Mouse (Mus musculus) adrenal gland, postnatal 10 days (tissue): ENCODE data around the gene Nthl1. TPM values are rescaled to one million over a fixed set of nuclear protein-coding genes. Genes with fewer than 3 reads are reported as not detected.
"Not testable (repeated sequence)": the region's sequence is repeated elsewhere in the genome, so short reads cannot be mapped to it uniquely, and the experiment has no call there.

ENCODE experiments used
- DNase-seq: peaks from one replicate; pipeline ENCODE4 v3.0.0; 2021; ENCODE audit warnings: mixed read lengths
- total RNA-seq, 2 experiments: library from RNA; stranded (reverse); gene quantifications; 2 replicates each; pipeline ENCODE4 v1.2.3; 2021

The Nthl1 gene
- total RNA-seq, 2 experiments from 2014 or later = 6.4 to 11.6 TPM

- peak; percentile 82 for DNase-seq
These were observed 17.7 kb downstream of the Nthl1 start, which contains the start of gene Slc9a3r2 for GRCm38 (mm10) chr17:24650070-24650616. TSS of gene Slc9a3r2 (minus strand) at chr17:24650327.

- DNase-seq = no peak
These were observed 18.3 kb downstream of the Nthl1 start for GRCm38 (mm10) chr17:24650766-24651165.

DNA sequence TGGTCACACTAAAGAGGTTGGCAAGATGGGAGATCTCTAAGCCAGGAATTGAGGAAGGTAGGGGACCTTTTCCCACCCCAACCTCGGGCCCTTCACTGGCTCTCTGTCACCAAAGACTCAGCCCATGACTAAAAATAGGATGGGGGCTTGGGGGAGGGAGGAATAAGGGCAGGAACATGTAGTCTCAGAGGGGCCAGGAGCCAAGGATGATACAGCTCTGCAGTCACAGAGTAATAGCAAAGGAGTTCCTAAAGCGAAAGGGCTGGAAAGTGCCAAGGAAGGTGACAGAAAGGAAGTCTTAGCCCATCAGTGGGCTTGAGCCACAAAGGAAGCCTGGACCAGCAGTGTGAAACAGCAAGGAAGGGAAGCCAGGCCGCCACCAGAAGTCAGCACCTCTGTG, 19.4 kb downstream of the Nthl1 start:
- no peak for DNase-seq

- DNase-seq = peak; percentile 86
These were observed 21.7 kb downstream of the Nthl1 start for GRCm38 (mm10) chr17:24653967-24654710.

DNA sequence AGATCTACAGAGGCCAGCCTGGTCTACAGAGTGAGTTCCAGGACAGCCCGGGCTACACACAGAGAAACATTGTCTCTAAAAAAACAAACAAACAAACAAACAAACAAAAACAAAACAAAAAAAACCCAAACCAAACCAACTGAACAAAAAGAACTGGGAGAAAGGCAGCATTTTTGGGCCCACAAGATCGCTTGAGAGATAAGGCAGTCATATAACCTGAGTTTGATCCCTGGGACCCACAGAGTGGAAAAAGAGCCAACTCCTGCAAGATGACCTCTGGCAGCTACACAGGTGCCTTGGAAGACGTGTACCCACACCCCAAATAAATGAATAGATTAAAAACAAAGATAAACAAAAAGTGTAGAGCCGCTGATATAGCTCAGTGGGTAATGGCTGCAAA, 22.5 kb downstream of the Nthl1 start:
- DNase-seq = no peak

DNA sequence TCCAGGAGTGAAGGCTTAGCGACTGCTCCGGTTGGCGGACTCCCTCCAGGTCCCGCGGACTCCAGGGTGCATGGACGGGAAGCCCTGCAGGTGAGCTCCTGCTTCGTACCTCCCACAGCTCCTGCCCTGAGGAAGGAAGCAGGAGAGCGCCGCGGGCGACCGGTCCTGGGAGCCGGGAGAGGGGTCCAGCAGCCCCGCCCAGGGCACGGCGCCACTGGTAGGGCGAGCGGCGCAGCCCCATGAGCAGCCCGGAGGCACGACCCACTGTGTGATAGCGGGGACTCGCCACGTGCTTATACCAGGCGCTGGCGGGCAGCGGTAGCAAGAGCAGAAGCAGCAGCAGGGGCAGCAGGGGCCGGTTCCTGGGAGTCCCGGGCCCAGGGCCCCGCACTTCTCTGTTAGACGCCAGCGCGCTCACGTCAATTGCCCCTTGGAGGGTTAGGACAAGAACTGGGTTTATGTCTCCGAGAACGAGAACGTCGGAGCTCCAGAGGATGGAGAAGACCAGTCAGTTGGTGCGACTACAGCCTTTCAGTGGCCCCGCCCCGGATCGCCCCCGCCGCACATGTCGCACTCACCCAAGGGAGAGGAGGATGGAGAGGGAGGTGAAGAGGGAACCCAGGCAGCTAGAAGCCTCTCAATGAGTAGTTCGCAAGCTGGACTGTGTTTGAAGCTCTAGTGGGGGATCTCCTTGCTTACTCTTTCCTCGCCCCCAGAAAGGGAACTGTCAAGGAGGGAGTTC, 25.7 kb downstream of the Nthl1 start, which contains the start of gene Npw:
Gene Npw (minus strand): TSS at position 441 of the 742 bp plus-strand sequence.
- DNase-seq = no peak

GRCm38 (mm10) chr17:24667011-24667410, 34.5 kb downstream of the Nthl1 start:
- DNase-seq = not testable (repeated sequence)

GRCm38 (mm10) chr17:24667416-24667815, 34.9 kb downstream of the Nthl1 start:
- peak; percentile 66 for DNase-seq

DNA sequence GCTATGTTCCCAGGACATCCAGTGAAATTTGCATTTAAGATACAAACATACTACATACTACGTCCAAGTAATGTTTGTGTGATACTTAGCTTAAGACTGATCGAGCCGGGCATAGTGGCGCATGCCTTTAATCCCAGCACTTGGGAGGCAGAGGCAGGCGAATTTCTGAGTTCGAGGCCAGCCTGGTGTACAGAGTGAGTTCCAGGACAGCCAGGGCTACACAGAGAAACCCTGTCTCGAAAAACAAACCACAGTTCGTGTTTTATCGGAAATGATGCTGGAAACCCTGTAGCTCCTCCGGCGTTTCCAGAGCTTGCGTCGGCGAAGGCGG, 36.7 kb downstream of the Nthl1 start:
- not testable (repeated sequence) for DNase-seq

- peak; percentile 98 for DNase-seq
These were observed 37.2 kb downstream of the Nthl1 start, which contains the start of gene Zfp598 for GRCm38 (mm10) chr17:24669545-24670245. TSS of gene Zfp598 (plus strand) at chr17:24669687.

- no peak for DNase-seq
These were observed 37.9 kb downstream of the Nthl1 start for GRCm38 (mm10) chr17:24670246-24670844.

DNA sequence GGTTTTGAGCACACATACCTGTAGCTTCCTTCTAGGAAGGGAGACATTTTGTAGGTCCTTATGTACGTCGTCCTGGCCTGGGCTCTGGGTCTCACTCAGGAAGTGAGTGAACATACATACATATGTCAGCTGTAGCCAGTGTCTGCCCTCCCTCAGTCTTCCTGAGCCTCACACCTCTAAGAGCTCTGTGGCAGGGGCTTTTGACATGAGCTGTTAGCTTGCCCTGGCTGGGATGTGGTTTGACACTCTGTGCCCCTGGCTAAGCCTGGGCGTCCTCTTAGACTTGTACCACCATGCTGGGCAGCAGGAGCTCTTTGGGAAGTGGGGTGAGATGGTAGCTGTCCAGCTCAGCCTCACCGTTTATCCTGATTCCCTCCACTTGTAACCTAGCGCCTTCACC, 38.9 kb downstream of the Nthl1 start:
- no peak for DNase-seq

GRCm38 (mm10) chr17:24672141-24672540, 39.7 kb downstream of the Nthl1 start:
- DNase-seq = peak; percentile 75

- DNase-seq = no peak
These were observed 41.8 kb downstream of the Nthl1 start for GRCm38 (mm10) chr17:24674277-24674676.

GRCm38 (mm10) chr17:24676187-24676586, 43.7 kb downstream of the Nthl1 start:
- DNase-seq = peak; percentile 78

GRCm38 (mm10) chr17:24676877-24677276, 44.4 kb downstream of the Nthl1 start:
- DNase-seq = no peak

GRCm38 (mm10) chr17:24677500-24678080, 45.1 kb downstream of the Nthl1 start:
- DNase-seq = no peak

GRCm38 (mm10) chr17:24686514-24686913, 54.0 kb downstream of the Nthl1 start:
- DNase-seq = peak; percentile 65

DNA sequence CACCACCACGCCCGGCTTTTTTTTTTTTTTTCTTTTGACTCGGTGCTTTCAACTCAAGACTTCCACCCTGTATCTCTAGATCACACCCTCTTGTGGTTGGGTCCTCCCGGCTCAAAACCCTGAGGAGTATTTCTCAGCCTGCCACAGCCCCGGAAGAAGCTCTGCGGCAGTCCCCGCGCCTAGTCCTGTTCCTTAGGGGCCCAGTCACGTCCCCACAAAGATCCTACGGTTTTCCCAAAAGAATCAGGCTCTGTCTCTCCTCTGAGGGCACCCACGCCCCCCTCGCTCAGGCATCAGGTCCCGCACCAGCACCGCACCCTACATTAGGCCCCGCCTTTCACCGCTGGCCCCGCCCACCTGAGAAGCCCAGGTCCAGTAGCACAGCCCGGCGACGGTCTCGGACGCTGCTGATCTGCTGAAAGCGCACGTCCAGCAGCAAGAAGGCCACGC, 54.7 kb downstream of the Nthl1 start:
- peak; percentile 75 for DNase-seq

DNA sequence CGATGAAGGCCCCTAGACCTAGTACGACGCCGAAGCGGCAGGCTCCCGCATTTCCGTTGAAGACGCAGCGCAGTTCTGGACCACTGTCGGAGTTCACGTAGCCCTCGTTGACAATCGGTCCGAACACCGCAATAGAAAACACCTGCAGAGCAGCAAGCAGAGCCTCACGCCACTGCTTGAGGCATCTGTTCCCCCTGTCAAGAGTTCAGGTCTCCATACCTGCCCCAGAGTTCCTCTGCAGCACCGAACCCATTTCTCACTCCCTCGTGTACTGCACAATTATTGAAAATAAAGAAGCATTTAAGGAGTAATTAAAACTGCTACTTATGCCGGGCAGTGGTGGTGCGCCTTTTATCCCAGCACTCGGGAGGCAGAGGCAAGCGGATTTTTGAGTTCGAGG, 55.1 kb downstream of the Nthl1 start:
- DNase-seq = no peak
